Mouse (Mus musculus): ENCODE measurements around the gene Mrps7.
A peak's percentile ranks its signal among the peaks of the same experiment; 100 is the strongest.
"Not testable (repeated sequence)": the region's sequence is repeated elsewhere in the genome, so short reads cannot be mapped to it uniquely, and the experiment has no call there.

Mrps7 gene

GRCm38 (mm10) chr11:115629734-115630531, 26.2 kb downstream of the Mrps7 start:
- no peak for DNase-seq

- no peak for DNase-seq
These were observed 27.1 kb downstream of the Mrps7 start for GRCm38 (mm10) chr11:115630532-115631504.

GRCm38 (mm10) chr11:115631505-115631890, 27.8 kb downstream of the Mrps7 start:
- DNase-seq = peak; percentile 81

GRCm38 (mm10) chr11:115632247-115632646, 28.5 kb downstream of the Mrps7 start:
- no peak for DNase-seq

- DNase-seq = no peak
These were observed 29.1 kb downstream of the Mrps7 start for GRCm38 (mm10) chr11:115632862-115633261.

- DNase-seq = no peak
These were observed 30.4 kb downstream of the Mrps7 start for GRCm38 (mm10) chr11:115634109-115634508.

- DNase-seq = no peak
These were observed 31.3 kb downstream of the Mrps7 start for GRCm38 (mm10) chr11:115635041-115635440.

- DNase-seq = no peak
These were observed 31.8 kb downstream of the Mrps7 start for GRCm38 (mm10) chr11:115635484-115635883.

GRCm38 (mm10) chr11:115636960-115637359, 33.2 kb downstream of the Mrps7 start:
- no peak for DNase-seq

- no peak for DNase-seq
These were observed 35.0 kb downstream of the Mrps7 start for GRCm38 (mm10) chr11:115638498-115639409.

GRCm38 (mm10) chr11:115639540-115639939, 35.8 kb downstream of the Mrps7 start:
- no peak for DNase-seq

GRCm38 (mm10) chr11:115640311-115640828, 36.6 kb downstream of the Mrps7 start:
- DNase-seq = no peak

- DNase-seq = no peak
These were observed 37.4 kb downstream of the Mrps7 start for GRCm38 (mm10) chr11:115640978-115641663.

- no peak for DNase-seq
These were observed 37.9 kb downstream of the Mrps7 start for GRCm38 (mm10) chr11:115641664-115642036.

GRCm38 (mm10) chr11:115642705-115643104, 39.0 kb downstream of the Mrps7 start:
- no peak for DNase-seq

- DNase-seq = no peak
These were observed 39.5 kb downstream of the Mrps7 start for GRCm38 (mm10) chr11:115643265-115643664.

- no peak for DNase-seq
These were observed 40.6 kb downstream of the Mrps7 start for GRCm38 (mm10) chr11:115644308-115644707.

- not testable (repeated sequence) for DNase-seq
These were observed 41.8 kb downstream of the Mrps7 start for GRCm38 (mm10) chr11:115645498-115645897.

GRCm38 (mm10) chr11:115646439-115646838, 42.7 kb downstream of the Mrps7 start:
- no peak for DNase-seq

- DNase-seq = peak; percentile 75
These were observed 43.7 kb downstream of the Mrps7 start for GRCm38 (mm10) chr11:115647459-115647858.

- DNase-seq = peak; percentile 44
These were observed 46.0 kb downstream of the Mrps7 start for GRCm38 (mm10) chr11:115649706-115650105.

GRCm38 (mm10) chr11:115651680-115652079, 48.0 kb downstream of the Mrps7 start:
- no peak for DNase-seq
